Mouse (Mus musculus): Measurements from ENCODE around the gene Ccnk.

The Ccnk gene

DNA sequence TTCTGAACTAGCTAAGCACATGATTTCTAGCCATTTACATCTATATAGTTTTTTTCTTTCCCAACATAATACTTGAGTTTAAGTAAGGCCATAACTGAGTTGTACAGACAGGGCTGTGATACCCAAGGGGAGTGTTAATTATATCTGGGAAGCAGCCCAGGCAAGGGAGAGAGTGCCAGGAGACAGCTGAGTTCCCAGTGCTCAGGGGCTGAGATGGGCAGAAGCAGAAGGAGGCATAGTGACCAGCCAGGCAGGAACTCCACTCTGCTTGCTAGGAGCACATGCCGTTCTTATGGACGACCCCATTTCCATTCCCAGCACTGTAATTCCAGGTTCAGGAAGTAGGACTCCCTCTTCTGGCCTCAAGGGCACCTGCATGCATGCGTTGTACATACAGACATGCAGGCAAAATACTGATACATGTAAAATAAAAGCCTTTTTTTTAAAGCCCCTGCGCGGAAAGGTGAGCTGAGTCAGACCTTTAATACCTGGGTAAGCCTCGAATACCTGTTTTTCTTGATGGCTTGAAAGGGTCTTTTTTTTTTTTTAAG is 8.2 kb downstream of the Ccnk start:
- DNase-seq (ENCODE audit: low spot score): no peak

DNA sequence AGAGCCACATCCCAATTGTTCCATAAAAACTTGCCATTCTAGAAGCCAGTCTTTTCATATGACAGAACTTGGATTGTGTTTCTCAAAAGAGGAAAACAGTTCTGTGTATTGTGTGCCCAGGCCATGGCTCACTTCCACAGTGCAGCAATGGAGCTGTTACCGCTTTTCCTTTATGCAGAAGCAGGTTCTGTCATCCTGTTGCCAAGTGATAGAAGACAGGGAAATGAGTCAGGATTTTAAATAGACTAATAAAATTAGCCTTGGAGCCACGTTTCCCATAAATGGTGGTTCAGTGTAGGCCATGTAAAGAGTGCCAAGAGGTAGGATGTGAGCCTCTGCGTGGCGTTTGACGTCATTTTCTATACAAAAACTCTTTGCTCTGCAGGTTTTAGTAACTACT is 14.5 kb downstream of the Ccnk start:
- no peak for DNase-seq (ENCODE audit: low spot score)

DNA sequence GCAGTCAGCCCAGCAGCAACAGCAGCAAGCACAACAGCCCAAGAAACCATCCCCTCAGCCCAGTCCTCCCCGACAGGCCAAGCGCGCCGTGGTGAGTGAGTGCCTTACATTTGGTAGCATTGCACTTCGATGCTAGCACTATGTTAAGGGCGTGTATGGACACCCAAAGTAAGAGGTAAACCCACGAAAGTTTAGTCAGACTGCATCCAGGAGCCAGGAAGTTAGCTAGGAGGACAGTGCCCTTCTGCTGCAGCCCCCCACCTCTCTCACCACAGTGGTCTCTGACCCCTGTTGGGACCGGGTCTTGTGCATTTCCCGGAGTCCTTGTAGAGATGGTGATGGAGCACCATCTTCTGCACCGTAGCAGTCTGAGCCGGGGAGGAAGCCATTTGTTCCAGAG is 16.4 kb downstream of the Ccnk start:
- no peak for DNase-seq (ENCODE audit: low spot score)

DNA sequence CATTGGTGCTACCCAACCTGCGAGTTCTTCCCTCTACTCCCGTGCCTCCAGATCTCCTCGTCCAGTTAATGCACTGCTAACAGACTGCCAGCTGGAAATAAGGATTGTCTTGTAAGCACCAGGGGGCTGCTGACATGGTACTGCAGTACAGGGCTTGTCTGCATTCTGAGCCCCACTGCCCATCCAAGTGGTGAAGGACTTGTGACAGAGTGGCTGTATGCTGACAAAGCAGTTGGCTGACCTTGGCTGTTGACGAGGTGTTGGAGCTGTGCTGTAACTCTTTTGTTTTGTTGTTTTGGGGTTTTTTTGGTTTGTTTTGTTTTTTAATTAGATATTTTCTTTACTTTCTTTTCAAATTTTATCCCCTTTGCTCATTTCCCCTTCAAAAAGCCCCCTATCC is 19.1 kb downstream of the Ccnk start:
- DNase-seq (ENCODE audit: low spot score): no peak

DNA sequence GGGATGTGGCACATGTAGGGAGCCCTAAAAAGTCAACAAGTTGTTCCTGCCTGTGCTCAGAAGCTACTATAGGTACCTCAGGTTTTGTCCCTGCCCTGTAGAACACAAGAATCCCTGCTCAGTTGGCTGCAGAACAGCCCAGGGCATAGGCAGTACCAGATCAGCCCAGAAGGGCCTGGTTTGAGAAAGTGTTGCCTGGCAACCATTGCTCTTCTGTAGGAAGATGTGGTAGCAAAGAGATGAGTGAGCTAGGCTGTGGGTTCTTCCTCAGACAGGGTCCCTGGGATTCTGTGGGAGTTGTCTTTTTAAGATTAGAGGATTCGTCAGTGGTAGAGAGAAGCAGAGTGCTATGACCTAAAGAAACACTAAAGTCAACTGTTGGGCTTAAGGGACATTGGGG is 20.7 kb downstream of the Ccnk start:
- no peak for DNase-seq (ENCODE audit: low spot score)

DNA sequence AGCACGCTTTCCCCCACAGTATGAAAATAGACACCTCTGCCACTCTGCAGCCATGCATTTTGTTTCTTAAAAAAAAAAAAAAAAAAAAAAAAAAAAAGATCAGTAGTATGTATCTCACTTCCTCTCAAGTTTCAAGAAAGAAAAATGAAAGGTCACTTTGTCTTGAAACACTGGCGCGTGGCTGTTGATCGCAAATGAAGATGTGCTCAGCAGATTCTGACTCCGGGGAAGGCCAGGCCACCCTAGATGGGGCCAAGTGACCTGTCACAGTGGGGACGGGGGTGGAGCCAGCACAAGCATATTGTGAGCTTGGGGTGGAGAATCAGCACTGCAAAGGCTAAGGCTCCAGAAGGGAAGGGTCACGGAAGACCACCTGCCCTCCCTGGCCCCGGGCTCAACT is 24.5 kb downstream of the Ccnk start:
- DNase-seq (ENCODE audit: low spot score): no peak

DNA sequence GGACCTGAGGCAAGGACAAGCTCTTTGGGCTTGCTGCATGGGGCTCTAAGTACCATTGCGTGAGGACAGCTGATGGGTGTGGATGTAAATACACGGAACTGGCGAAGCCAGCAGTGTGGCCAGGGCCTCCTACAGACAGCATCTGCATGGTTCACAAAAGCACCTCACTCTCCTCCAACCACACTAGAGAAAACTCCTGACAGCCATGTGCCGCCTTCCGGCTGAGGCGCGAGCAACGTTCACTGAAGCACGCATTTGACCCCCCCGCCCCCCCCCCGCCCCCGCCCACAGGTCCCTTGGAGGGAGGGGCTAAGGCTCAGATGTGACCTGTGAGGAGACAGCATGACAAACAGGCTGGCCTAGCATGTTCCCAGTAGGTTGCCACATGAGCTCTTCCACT is 25.6 kb downstream of the Ccnk start:
- no peak for DNase-seq (ENCODE audit: low spot score)

DNA sequence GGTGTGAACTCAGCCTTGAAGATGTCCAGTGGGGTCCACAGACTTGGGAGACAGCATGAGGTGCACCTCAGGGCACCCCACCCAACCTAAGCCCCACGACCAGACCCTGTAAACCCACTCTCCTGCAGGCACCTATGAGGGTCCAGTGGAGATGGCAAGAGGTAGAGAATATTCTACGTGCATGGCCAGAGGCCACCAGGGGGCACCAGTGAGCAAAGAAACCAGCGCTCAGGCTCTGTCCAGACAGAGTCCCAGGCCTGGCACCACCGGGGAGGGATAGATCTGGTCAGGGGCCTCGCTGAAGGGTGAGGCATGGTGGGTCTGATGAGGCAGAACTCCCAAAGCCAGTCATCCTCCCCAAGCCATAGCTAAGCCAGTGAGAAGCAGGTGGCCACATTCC is 27.3 kb downstream of the Ccnk start:
- DNase-seq (ENCODE audit: low spot score): peak; percentile 78

DNA sequence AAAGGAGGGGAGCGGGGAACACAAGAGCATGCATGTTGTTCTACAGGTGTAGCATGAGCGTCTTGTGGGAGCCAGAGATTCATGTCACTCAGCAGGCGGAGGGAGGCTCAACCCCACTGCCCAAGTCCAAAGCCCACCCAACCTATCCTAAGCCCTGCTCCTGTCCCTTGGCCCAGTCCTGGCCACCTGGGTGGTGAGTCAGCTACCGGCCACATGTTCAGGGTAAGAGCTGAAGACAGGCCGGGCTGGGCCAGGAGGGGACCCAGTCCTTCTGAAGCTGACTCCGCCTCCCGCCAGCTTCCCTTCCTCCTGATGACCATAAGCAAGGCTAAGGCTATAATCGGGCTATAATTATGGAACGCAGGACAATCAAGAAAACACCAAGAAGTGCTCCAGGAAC is 28.8 kb downstream of the Ccnk start:
- DNase-seq (ENCODE audit: low spot score): no peak

DNA sequence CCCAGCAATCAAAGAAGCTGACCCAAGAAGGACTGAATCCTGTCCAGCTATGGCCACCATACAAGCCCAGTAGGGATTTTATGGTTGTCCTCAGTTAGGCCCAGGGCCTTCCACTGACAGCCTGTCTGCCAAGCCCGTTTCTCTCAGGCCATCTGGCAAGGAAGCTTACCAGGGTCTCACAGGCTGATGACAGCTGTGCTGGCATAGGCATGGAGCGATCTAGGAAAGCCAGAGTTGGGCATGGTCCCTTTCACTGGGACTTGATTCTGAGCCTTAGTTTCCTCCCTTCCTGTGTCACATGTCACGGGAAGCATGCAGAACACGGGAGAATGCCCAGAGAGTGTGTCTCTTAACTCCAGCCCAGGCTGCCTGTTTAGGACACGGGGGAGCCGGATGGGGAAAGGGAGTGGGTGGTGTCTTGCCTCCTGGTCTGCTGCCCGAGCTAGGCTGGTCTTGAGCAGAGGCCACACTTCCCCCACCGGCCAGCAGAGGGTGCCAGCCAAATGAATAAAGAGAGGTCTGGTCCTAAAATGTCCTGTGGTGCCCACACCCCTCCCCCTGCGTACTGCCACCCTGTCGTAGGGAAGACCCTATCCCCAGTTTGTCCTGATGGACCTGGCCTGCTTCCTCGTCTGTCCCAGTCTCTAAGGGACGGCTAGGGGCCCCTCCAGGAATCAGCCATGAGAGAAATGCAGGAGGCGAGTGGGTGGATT is 29.5 kb downstream of the Ccnk start:
- peak; percentile 75 for DNase-seq (ENCODE audit: low spot score)

DNA sequence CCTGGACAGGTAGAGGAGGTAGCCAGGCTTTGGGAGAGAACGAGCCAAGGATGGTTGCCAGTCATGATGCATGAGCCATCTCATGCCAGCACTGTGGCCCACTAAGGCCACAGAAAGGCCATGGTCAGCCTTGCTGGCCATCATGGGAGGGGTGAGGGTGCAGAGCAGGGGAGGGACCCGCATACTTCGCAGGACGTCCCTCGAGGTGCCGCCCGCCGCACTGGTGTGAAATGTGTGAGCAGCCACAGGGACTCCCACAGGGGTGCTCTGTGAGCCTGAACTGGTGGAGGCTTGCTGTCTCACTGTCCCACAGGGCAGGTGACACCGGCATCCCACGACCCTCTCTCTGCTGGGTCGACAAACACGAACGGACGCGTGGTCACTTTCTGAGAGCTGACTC is 31.2 kb downstream of the Ccnk start:
- no peak for DNase-seq (ENCODE audit: low spot score)

DNA sequence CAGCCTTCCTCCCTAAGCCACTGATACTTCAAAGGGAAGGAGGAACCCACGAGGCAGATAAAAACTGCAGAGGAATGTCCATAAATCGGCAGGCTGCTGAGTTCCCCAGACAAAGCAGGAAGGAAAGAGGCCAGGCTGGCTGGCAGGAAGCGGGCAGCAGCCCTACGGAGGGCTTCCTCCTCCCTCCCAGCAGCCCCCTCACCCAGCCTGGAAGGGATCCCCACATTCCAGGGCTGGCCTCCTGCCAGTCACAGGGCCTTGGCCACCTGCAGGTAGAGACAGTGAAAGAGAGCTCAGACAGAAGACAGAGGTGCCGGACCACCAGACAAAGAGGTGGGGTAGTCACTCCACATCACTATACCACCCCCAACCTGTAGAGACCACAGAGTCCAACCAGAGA is 32.7 kb downstream of the Ccnk start:
- no peak for DNase-seq (ENCODE audit: low spot score)

DNA sequence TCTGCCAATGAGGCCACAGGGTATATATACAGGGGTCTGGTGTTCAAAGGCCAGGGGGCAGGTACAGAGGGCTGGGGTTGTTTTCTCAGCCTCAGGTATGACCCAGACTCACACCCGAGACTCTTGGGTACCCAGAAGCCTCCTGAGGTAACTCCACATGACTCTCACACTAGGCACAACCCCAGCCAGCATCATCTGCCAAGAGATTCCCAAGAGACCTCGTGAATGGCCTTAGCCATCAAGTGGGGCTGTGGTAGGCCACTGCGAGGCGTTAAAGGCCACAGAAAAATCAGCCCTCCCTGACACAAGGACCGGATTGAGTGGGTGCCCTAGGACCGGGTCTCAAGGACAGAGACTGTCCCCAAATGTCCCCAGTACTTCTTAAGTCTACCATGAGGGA is 33.1 kb downstream of the Ccnk start:
- DNase-seq (ENCODE audit: low spot score): no peak

DNA sequence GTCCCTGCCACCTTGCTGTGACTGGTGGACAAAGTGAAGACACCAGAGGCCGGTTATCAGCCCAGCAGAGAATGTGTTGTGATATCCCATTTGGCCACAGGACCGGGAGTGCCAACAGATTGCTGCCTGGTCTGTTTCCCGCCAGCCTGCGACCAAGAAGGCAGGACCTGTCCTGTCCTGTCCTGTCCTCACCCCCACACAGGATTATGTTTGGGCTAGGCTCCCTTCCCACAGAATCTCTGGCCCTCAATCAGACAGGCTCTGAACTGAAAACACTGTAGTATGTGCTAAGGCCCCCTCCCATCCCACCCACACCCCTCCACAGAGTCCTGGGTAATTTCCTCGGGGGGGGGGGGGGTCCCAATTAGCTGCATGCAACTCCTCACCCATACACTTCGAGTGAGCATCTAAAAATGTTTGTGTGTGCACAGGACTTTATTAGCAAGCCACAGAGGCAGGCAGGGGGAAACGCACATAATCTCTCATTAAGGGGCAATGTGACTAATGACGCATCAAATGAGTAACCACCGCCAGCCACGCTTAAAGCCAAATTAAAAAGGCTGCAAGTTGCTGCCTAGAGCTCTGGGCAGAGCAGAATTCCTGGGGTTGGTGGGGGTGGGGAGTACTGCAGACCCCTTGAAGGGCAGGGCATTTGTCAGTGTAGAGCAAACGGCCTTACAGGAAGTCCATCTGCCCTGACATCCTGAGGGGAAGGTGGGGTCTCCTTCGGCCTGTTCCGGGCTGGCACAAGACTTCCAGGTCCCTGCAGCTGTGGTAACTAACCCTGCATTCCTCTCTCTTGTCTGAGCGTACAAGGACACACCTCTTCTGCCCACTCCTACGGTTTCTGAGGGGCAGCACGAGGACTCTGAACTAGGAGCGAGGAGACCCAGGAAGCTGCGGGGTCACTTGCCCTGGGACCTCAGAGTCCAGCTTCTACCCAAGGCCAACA is 34.0 kb downstream of the Ccnk start:
- DNase-seq (ENCODE audit: low spot score): no peak

DNA sequence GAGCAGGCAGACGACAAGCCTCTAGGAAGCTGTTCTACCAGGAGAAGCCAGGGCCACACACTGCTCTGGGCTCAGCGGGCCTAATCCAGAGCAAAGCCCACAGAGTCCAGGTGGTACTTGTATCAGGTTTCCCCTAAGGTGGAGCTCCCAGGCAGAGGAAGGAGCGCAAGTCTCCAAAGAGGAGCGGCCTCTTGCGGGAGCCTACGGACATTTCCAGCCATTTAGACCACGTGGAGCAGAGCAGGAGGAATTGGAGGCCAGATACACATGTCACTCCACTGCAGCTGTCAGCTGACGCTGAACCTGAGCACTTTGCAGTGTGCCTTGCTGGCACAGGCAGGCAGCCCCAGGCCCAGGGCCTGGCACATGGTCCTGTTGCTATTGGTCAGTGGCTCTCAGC is 35.7 kb downstream of the Ccnk start:
- DNase-seq (ENCODE audit: low spot score): no peak

DNA sequence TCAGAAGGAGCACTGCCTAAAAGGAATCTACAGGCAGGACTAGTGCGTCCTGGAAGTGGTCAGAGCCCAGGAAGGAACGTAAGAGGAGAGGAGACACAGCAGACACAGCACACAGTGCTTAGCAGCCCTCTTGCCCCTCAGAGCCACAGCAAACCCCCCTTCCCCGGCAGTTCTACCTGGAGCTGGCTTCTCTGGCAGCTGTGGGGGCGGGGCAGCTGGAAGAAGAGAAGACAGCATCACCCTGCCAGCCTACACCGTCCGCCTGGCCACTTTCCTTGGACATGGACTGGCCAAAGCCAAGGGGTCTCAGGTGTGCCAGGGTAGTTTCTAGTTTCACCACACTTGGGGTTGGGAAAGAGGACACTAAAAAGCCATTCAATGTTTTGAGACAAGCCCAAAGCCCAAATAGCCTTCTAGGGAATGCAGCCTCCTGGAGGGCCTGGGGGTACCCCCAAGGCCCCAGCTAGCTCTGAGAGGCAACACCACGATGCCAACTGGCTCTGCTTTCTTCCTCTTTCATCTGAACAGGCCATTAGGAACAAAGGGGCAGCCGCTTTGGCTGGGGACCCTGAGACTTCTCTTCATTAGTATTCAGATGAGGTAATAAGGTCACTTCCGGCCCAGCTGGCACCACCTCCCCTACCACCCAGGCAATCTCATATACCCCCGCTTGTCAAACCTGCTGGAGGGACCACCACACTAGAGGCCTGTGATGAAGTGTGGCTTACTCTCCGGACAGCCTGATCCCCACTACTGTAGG is 37.4 kb downstream of the Ccnk start:
- DNase-seq (ENCODE audit: low spot score): no peak

DNA sequence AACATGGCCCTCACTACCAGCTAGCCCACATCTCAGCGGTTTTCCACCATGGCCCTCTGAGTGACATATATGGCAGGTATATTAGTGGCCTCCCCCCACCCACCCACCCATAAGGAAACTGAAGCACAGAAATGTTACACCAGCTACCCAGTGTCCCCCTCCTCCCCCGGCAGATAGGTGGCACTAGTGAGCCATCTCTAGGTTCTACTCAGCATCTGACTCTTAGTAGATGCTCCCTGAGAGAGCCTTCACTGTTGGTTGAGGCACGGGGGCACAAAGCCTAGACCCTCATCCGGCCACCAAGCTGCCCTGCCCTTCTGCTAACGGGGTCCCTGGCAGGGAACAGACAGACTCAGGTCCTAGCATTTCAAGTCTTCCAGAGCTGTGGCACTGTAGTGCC is 38.2 kb downstream of the Ccnk start:
- DNase-seq (ENCODE audit: low spot score): peak; percentile 70

DNA sequence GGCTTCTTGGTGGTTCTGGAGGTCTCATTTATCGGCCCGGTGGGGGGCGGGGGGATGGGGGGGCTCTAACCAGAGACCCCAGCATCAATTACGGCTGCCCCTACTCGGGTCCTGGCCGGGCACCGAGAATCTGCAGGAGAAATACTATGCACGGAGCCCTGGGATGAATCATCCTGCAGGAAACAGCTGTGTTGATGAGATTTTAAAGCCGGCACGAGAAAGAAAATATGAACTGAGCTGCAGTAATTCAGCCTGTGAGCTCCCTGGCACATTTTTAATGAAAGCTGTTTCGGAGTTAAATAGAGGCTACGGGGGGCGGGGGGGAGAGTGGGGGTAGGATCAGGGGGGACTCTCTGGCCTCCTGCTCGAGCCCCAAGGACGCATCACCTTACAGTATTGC is 39.8 kb downstream of the Ccnk start:
- DNase-seq (ENCODE audit: low spot score): no peak

DNA sequence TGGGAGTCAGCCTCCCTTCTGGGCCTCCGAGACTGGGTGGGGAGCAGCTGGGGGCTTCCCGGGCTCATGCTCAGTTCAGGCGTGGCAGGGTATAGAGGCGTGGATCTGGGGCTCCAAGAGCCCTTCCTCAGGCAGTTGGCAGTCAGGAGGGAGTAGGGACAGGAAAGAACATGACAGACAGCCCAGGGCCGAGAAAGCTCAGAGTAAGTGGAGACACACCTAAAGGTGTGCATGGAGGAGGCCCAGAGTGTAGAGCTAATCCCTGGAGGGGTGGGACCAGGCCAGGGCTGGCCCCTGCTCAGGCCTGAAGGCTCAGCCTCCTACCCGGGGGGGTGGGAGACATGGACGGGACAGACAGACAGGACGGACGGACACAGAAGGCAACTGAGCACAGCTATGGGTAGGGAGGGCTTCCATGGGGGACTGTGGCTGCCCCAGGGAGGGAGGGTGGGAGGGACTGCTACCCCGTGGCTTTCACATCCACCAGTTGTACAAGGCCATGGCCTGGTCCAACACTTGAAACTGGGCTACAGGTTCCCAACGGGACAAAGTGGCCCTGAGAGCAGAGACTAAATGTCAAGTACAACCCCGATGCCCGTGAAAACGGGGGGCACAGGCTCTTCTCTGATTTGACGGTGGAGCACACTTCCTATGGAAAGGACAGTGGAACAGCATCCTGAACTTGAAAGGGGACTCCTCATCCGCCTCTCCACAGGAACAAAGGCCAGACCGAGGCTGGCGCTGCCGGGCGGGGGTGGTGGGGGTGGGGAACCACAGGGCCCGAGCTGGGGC is 40.6 kb downstream of the Ccnk start:
- DNase-seq (ENCODE audit: low spot score): no peak

DNA sequence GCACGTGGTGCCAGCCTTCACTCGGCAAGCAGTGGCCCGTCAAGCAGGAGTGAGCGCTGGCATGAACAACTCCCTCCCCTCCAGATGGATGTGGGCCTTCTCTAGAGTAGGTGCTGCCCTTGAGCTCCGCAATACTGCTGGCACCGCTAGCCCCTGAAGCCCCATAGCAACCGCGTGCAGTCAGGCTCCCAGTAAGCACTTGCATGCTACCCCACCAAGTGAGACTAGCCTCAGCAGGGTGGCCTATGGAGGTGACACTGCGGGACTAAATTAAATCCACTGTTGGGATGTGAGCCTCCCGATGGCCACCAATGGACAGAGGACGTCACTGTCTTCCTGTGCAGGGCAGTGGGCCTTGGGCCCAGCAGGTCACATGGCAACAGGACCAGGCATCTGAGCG is 41.2 kb downstream of the Ccnk start:
- no peak for DNase-seq (ENCODE audit: low spot score)

DNA sequence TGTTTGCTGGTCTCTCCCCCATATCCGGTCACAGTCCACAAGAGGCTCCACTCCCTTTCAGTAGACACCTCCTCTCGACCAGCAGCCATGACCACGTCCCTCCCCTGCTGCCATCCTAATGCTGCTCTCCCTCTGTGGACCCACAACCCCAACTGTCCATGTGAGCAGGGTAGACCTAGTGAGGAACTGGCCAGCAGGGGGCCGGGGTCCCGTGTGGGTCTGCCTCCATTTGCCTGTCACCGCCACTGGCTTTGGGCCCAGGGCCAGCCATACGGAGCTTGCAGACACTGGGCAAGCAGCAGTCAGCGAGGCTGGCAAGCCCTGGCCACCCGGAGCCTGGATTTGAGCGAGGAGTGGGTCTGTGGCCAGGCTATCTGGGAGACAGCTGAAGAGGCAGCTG is 41.8 kb downstream of the Ccnk start:
- no peak for DNase-seq (ENCODE audit: low spot score)

DNA sequence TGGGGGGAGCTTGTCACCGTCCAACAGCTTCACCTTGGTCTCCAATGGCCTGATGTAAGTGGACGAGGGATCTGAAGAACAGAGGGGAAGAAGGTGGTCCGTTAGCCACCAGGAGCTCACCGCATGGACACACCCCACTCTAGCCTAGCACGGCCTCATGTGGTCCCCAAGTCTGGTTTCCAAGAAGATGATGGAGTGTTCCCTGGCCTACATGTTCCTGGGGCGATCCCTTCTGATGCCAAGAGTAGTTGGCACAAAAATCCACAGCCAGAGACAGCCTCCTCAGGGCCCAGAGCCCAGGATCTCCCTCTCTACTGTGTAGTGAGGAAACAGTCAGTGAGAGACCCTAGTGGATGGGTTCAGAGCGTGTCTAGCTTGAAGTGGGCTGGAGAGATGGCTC is 42.3 kb downstream of the Ccnk start:
- no peak for DNase-seq (ENCODE audit: low spot score)
